Mouse (Mus musculus) liver, embryonic 12.5 days (tissue): Measurements from ENCODE around the gene Gm10112. TPM values are rescaled to one million over a fixed set of nuclear protein-coding genes. Genes with fewer than 3 reads are reported as not detected.

Source experiments
- ATAC-seq: fragments of 200-750 bp; cut with Nextera tagmentation; 2 replicates; pipeline ENCODE4 v1.8.0; 2017; ENCODE audit warnings: moderate number of reproducible peaks, mild to moderate bottlenecking, moderate library complexity
- H3K27ac ChIP-seq: fragments of 300-500 bp; sonication (generic); 2 replicates; pipeline ENCODE4 v1.5.1; 2016; ENCODE audit warnings: mild to moderate bottlenecking
- H3K27me3 ChIP-seq: fragments of 300-500 bp; sonication (generic); replicated peaks from 2 replicates; pipeline ENCODE4 v1.6.1; 2016; ENCODE audit warnings: mild to moderate bottlenecking, moderate library complexity
- H3K36me3 ChIP-seq: fragments of 300-500 bp; sonication (generic); 2 replicates; pipeline ENCODE4 v1.6.1; 2016; ENCODE audit warnings: mild to moderate bottlenecking, moderate library complexity
- H3K4me1 ChIP-seq: fragments of 300-500 bp; sonication (generic); 2 replicates; pipeline ENCODE4 v1.6.1; 2016
- H3K4me2 ChIP-seq: fragments of 300-500 bp; sonication (generic); 2 replicates; pipeline ENCODE4 v1.6.1; 2016; ENCODE audit warnings: mild to moderate bottlenecking, moderate library complexity
- H3K4me3 ChIP-seq: fragments of 300-500 bp; sonication (generic); 2 replicates; pipeline ENCODE4 v1.5.1; 2016; ENCODE audit warnings: mild to moderate bottlenecking, moderate library complexity
- H3K9ac ChIP-seq: fragments of 300-500 bp; sonication (generic); 2 replicates; pipeline ENCODE4 v1.6.1; 2016; ENCODE audit warnings: mild to moderate bottlenecking, moderate library complexity
- H3K9me3 ChIP-seq: fragments of 300-500 bp; sonication (generic); replicated peaks from 2 replicates; pipeline ENCODE4 v1.6.1; 2016; ENCODE audit warnings: mild to moderate bottlenecking, moderate library complexity
- WGBS: fragments of 180-500 bp; shearing (Covaris S2); methylation state at CpG from one replicate; pipeline ENCODE4 v1.1.7; 2016; ENCODE audit not compliant: insufficient replicate concordance; 5-methylcytosine and 5-hydroxymethylcytosine counted together
- polyA plus RNA-seq: library from polyadenylated mRNA; unstranded; fragments of >200 nt; fragmentation: Nextera tagmentation; extraction: Ambion mirVana; gene quantifications from 2 replicates; pipeline ENCODE4 v1.2.1, GENCODE M21; 2016

Gm10112 gene
- polyA plus RNA-seq: not detected in 2 replicates

- no peak for ATAC-seq
- Histone ChIP-seq H3K4me2 (no peak within 1 kb of the TSS), H3K27me3 (no peaks in the 10 kb centered on the region), H3K9me3 (no peaks in the 10 kb centered on the region), H3K27ac (no peak within 1 kb of the TSS), H3K4me1 (no peaks in the 10 kb centered on the region), H3K36me3 (no peaks in the 10 kb centered on the region), H3K4me3 (no peak within 1 kb of the TSS), H3K9ac (no peak within 1 kb of the TSS)
- WGBS: 77% methylated on average over 3 of the region's 3 CpGs
Measured at GRCm38 (mm10) chrX:111168040-111168439, at the start of gene Gm10112. TSS of gene Gm10112 (plus strand) at chrX:111168340.

- no peak for ATAC-seq
- Histone ChIP-seq H3K27me3 (no peaks in the 10 kb centered on the region), H3K4me2 (no peak overlapping the region), H3K9ac (no peak overlapping the region), H3K36me3 (no peaks in the 10 kb centered on the region), H3K27ac (no peak overlapping the region), H3K4me3 (no peak overlapping the region), H3K9me3 (no peaks in the 10 kb centered on the region), H3K4me1 (no peaks in the 10 kb centered on the region)
- 58% methylated on average over 1 of the region's 1 CpGs for WGBS
Measured at GRCm38 (mm10) chrX:111189574-111189973, 21.4 kb downstream of the Gm10112 start.

GRCm38 (mm10) chrX:111196376-111196775, 28.2 kb downstream of the Gm10112 start:
- Histone ChIP-seq H3K36me3 (no peaks in the 10 kb centered on the region), H3K27me3 (no peaks in the 10 kb centered on the region), H3K4me1 (no peaks in the 10 kb centered on the region), H3K4me3 (no peak overlapping the region), H3K4me2 (no peak overlapping the region), H3K27ac (no peak overlapping the region), H3K9me3 (no peaks in the 10 kb centered on the region), H3K9ac (no peak overlapping the region)
- 4% methylated on average over 2 of the region's 2 CpGs for WGBS
- no peak for ATAC-seq

- H3K9me3 ChIP-seq: no peaks in the 10 kb centered on the region
- no peak overlapping the region for H3K9ac ChIP-seq
- no peaks in the 10 kb centered on the region for H3K36me3 ChIP-seq
- WGBS: 13% methylated on average over 5 of the region's 5 CpGs
- no peaks in the 10 kb centered on the region for H3K27me3 ChIP-seq
- H3K4me2 ChIP-seq: no peak overlapping the region
- H3K4me3 ChIP-seq: no peak overlapping the region
- no peaks in the 10 kb centered on the region for H3K4me1 ChIP-seq
- ATAC-seq: no peak
- no peak overlapping the region for H3K27ac ChIP-seq
Measured at GRCm38 (mm10) chrX:111210225-111210624, 42.1 kb downstream of the Gm10112 start.

Other genes with a start within 250 kb of the Gm10112 start
- gene Cylc1, start 57.9 kb upstream of the Gm10112 start, polyA plus RNA-seq: not detected in 2 replicates